Mouse (Mus musculus) brain, embryonic 14.5 days (tissue): ENCODE data around the gene 2900011O08Rik.

Experiments used
- CTCF ChIP-seq: fragments of 200-500 bp; IDR thresholded peaks from 2 replicates; pipeline ENCODE4 v1.5.1; 2012; ENCODE audit warnings: inconsistent platforms, mild to moderate bottlenecking, moderate library complexity, borderline replicate concordance; ENCODE audit not compliant: insufficient read depth, insufficient read length; ENCODE audit errors: extremely low read depth
- POLR2A ChIP-seq: fragments of 200-500 bp; IDR thresholded peaks from 2 replicates; pipeline ENCODE4 v1.6.1; 2012; ENCODE audit warnings: mild to moderate bottlenecking, inconsistent platforms, borderline replicate concordance; ENCODE audit not compliant: poor library complexity, insufficient read depth, insufficient read length, severe bottlenecking; ENCODE audit errors: extremely low read depth

DNA sequence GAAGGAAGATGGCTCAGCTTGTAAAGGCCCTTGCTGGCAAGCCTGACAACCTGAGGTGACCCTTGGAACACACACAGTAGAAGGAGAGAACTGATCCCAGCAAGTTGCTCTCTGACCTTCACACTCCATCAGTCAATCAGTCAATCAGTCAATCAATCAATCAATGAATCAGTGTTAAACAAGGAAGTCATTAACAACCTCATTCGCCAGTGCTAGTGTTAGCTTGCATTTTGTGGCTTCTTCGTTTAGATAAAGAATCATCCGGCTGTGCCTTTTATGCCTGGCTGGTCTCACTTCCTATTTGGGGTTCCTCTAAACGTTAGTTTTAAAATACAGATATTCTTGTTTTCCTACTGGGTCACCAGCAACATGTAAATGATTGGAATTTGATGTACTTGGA lies 42.2 kb upstream of the 2900011O08Rik start:
- TF ChIP-seq POLR2A (no peak), CTCF (no peak)
